Mouse (Mus musculus): ENCODE measurements around the gene Grin3b. TPM values are rescaled to one million over a fixed set of nuclear protein-coding genes. Genes with fewer than 3 reads are reported as not detected.

Grin3b gene
- polyA plus RNA-seq, 2 experiments: 0.01 to 0.13 TPM

GRCm38 (mm10) chr10:79988506-79989271 is 18.2 kb downstream of the Grin3b start, which contains the start of gene Cnn2:
Gene Cnn2 (plus strand): TSS chr10:79988584.
- no peak within 1 kb of the TSS; the same call in 1 of the 2 replicates for H3K27ac ChIP-seq
- no peaks in the 10 kb centered on the region; the same call in 1 of the 2 replicates for H3K9me3 ChIP-seq (ENCODE audit: control insufficient read depth, low read length)
- DNase-seq (ENCODE audit: low read depth in 3 of 3, low spot score in 3 of 3) (no peak), ATAC-seq (ENCODE audit: insufficient read depth) (no peak)
- peak within 1 kb of the TSS; percentile 45 for H3K9ac ChIP-seq (replicated peaks)
- TF ChIP-seq CTCF (IDR thresholded peaks at IDR 0.05; ENCODE audit: low read depth) (no peak), EP300 (IDR thresholded peaks at IDR 0.05; ENCODE audit: low read depth) (no peak)
- no peaks in the 10 kb centered on the region for H3K36me3 ChIP-seq (replicated peaks; ENCODE audit: control insufficient read depth, insufficient read depth, low read depth)
- H3K4me3 ChIP-seq (ENCODE audit: insufficient read depth in 1 of 2, low read depth in 2 of 2, low read length in 2 of 2): peak within 1 kb of the TSS; percentile 47 to 57
- H3K27me3 ChIP-seq (ENCODE audit: control insufficient read depth, insufficient read depth, low read length): peaks cover 23% of the 10 kb centered on the region
- under 1% methylated on average over 59 of the region's 59 CpGs for WGBS (ENCODE audit: insufficient replicate concordance)
- peaks cover 26 to 35% of the 10 kb centered on the region in 2 experiments for H3K4me1 ChIP-seq (replicated peaks; ENCODE audit: control insufficient read depth in 2 of 2, insufficient read depth in 2 of 2, low read length in 1 of 2)
- peak within 1 kb of the TSS; percentile 97 for H3K4me2 ChIP-seq (ENCODE audit: low read depth)

GRCm38 (mm10) chr10:79989272-79989786 is 18.8 kb downstream of the Grin3b start:
- Histone ChIP-seq H3K9me3 (ENCODE audit: control insufficient read depth, low read length) (no peaks in the 10 kb centered on the region; the same call in 1 of the 2 replicates), H3K36me3 (replicated peaks; ENCODE audit: control insufficient read depth, insufficient read depth, low read depth) (no peaks in the 10 kb centered on the region), H3K27me3 (ENCODE audit: control insufficient read depth, insufficient read depth, low read length) (peaks cover 23% of the 10 kb centered on the region), H3K9ac (replicated peaks) (no peak overlapping the region), H3K4me3 (ENCODE audit: insufficient read depth in 1 of 2, low read depth in 2 of 2, low read length in 2 of 2) (peak overlapping the region; percentile 47 to 57), H3K4me2 (ENCODE audit: low read depth) (peak overlapping the region; percentile 97), H3K27ac (no peak overlapping the region), H3K4me1 (replicated peaks; ENCODE audit: control insufficient read depth in 2 of 2, insufficient read depth in 2 of 2, low read length in 1 of 2) (peaks cover 26 to 34% of the 10 kb centered on the region in 2 experiments)
- TF ChIP-seq EP300 (IDR thresholded peaks at IDR 0.05; ENCODE audit: low read depth): no peak
- no peak for TF ChIP-seq CTCF (IDR thresholded peaks at IDR 0.05; ENCODE audit: low read depth)
- 43% methylated on average over 8 of the region's 8 CpGs for WGBS (ENCODE audit: insufficient replicate concordance)
- no peak for ATAC-seq (ENCODE audit: insufficient read depth)
- DNase-seq (ENCODE audit: low read depth in 3 of 3, low spot score in 3 of 3): no peak

GRCm38 (mm10) chr10:79989870-79990269 is 19.4 kb downstream of the Grin3b start:
- peaks cover 26 to 32% of the 10 kb centered on the region in 2 experiments for H3K4me1 ChIP-seq (replicated peaks; ENCODE audit: control insufficient read depth in 2 of 2, insufficient read depth in 2 of 2, low read length in 1 of 2)
- peak overlapping the region; percentile 47 to 57; a peak in 1 of 4 replicates for H3K4me3 ChIP-seq (ENCODE audit: insufficient read depth in 1 of 2, low read depth in 2 of 2, low read length in 2 of 2)
- ATAC-seq (ENCODE audit: insufficient read depth): no peak

GRCm38 (mm10) chr10:79991099-79991498 is 20.6 kb downstream of the Grin3b start:
- Histone ChIP-seq H3K9ac (replicated peaks) (no peak overlapping the region), H3K27ac (no peak overlapping the region), H3K27me3 (ENCODE audit: control insufficient read depth, insufficient read depth, low read length) (peaks cover 23% of the 10 kb centered on the region), H3K4me3 (ENCODE audit: insufficient read depth in 1 of 2, low read depth in 2 of 2, low read length in 2 of 2) (no peak overlapping the region), H3K4me1 (replicated peaks; ENCODE audit: control insufficient read depth in 2 of 2, insufficient read depth in 2 of 2, low read length in 1 of 2) (peaks cover 26 to 31% of the 10 kb centered on the region in 2 experiments), H3K36me3 (replicated peaks; ENCODE audit: control insufficient read depth, insufficient read depth, low read depth) (no peaks in the 10 kb centered on the region), H3K9me3 (ENCODE audit: control insufficient read depth, low read length) (no peaks in the 10 kb centered on the region; the same call in 1 of the 2 replicates), H3K4me2 (ENCODE audit: low read depth) (no peak overlapping the region; the same call in 1 of the 2 replicates)
- TF ChIP-seq EP300 (IDR thresholded peaks at IDR 0.05; ENCODE audit: low read depth): no peak
- DNase-seq (ENCODE audit: low read depth in 3 of 3, low spot score in 3 of 3) (no peak), ATAC-seq (ENCODE audit: insufficient read depth) (no peak)
- WGBS (ENCODE audit: insufficient replicate concordance): 60% methylated on average over 12 of the region's 12 CpGs

More at GRCm38 (mm10) chr10:79989870-79990269, 19.4 kb downstream of the Grin3b start:
- TF ChIP-seq CTCF (IDR thresholded peaks at IDR 0.05; ENCODE audit: low read depth) (no peak), EP300 (IDR thresholded peaks at IDR 0.05; ENCODE audit: low read depth) (no peak)
- peak overlapping the region; percentile 97; the same call in 1 of the 2 replicates for H3K4me2 ChIP-seq (ENCODE audit: low read depth)
- no peak for DNase-seq (ENCODE audit: low read depth in 3 of 3, low spot score in 3 of 3)
- no peak overlapping the region for H3K9ac ChIP-seq (replicated peaks)
- H3K27ac ChIP-seq: no peak overlapping the region
- peaks cover 23% of the 10 kb centered on the region for H3K27me3 ChIP-seq (ENCODE audit: control insufficient read depth, insufficient read depth, low read length)
- H3K9me3 ChIP-seq (ENCODE audit: control insufficient read depth, low read length): no peaks in the 10 kb centered on the region; the same call in 1 of the 2 replicates
- 55% methylated on average over 15 of the region's 15 CpGs for WGBS (ENCODE audit: insufficient replicate concordance)
- no peaks in the 10 kb centered on the region for H3K36me3 ChIP-seq (replicated peaks; ENCODE audit: control insufficient read depth, insufficient read depth, low read depth)

- Histone ChIP-seq H3K9me3 (ENCODE audit: control insufficient read depth, low read length) (no peaks in the 10 kb centered on the region; the same call in 1 of the 2 replicates), H3K4me3 (ENCODE audit: insufficient read depth in 1 of 2, low read depth in 2 of 2, low read length in 2 of 2) (no peak overlapping the region), H3K36me3 (replicated peaks; ENCODE audit: control insufficient read depth, insufficient read depth, low read depth) (no peaks in the 10 kb centered on the region), H3K27me3 (ENCODE audit: control insufficient read depth, insufficient read depth, low read length) (peaks cover 23% of the 10 kb centered on the region), H3K4me1 (replicated peaks; ENCODE audit: control insufficient read depth in 2 of 2, insufficient read depth in 2 of 2, low read length in 1 of 2) (peaks cover 22 to 26% of the 10 kb centered on the region in 2 experiments), H3K4me2 (ENCODE audit: low read depth) (no peak overlapping the region), H3K27ac (no peak overlapping the region), H3K9ac (replicated peaks) (no peak overlapping the region)
- 86% methylated on average over 6 of the region's 6 CpGs for WGBS (ENCODE audit: insufficient replicate concordance)
- no peak for ATAC-seq (ENCODE audit: insufficient read depth)
- no peak for DNase-seq (ENCODE audit: low read depth in 3 of 3, low spot score in 3 of 3)
- TF ChIP-seq EP300 (IDR thresholded peaks at IDR 0.05; ENCODE audit: low read depth): no peak
- TF ChIP-seq CTCF (IDR thresholded peaks at IDR 0.05; ENCODE audit: low read depth): peak; percentile 56
Measured at GRCm38 (mm10) chr10:79991548-79991947, 21.0 kb downstream of the Grin3b start.

All from liver, embryonic 14.5 days (tissue).